Mouse (Mus musculus): Measurements from ENCODE around the gene Ccdc50. TPM values are rescaled to one million over a fixed set of nuclear protein-coding genes. Genes with fewer than 3 reads are reported as not detected.

Gene Ccdc50
- polyA plus RNA-seq (2014; fragmentation: Illumina TruSeq; extraction: RNeasy Lipid Tissue Mini Kit (QIAGEN cat#74804); ENCODE audit: low read depth, low replicate concordance) = 98.4 TPM

GRCm38 (mm10) chr16:27388761-27389451 is at the start of gene Ccdc50:
TSS of gene Ccdc50 (plus strand) at chr16:27388869.

DNA sequence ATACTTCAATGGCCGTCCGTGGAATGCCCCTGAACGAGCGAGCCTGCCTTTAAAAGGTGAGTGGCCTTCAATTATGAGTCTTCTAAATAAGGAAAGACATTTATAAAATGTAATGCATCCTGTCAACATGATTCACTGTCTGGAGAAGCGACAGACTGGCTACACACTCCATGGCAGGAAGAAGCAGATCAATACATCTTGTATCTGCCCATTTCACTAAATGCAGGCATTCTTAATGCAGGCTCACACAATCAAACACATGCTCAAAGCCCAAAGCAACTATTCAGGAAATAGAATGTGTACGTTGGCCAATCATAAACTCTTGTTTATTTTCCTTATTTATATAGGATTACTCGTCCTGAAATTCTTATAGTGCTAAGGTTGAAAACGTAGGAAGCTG is 18.5 kb upstream of the Ccdc50 start, which contains the start of gene Uts2b:
TSS of gene Uts2b (minus strand) at position 49 of the 400 bp plus-strand sequence.

Other genes starting within 250 kb of the Ccdc50 start
- gene Ostn, start 81.4 kb upstream of the Ccdc50 start, polyA plus RNA-seq (2014; fragmentation: Illumina TruSeq; extraction: RNeasy Lipid Tissue Mini Kit (QIAGEN cat#74804); ENCODE audit: low read depth, low replicate concordance) = not detected
- gene Uts2b, start 18.6 kb upstream of the Ccdc50 start, polyA plus RNA-seq (2014; fragmentation: Illumina TruSeq; extraction: RNeasy Lipid Tissue Mini Kit (QIAGEN cat#74804); ENCODE audit: low read depth, low replicate concordance) = not detected

Data from kidney, adult 10 weeks (tissue).